Mouse (Mus musculus) embryo, embryonic 10 days (tissue): ENCODE data around the gene Kctd21.

Experiments
- DNase-seq: peaks from one replicate; pipeline ENCODE4 v3.0.0-alpha.2; 2015; ENCODE audit warnings: low spot score

Gene Kctd21

GRCm38 (mm10) chr7:97387561-97388147, 55.5 kb downstream of the Kctd21 start:
- no peak for DNase-seq

GRCm38 (mm10) chr7:97388541-97388940, 56.4 kb downstream of the Kctd21 start:
- DNase-seq = no peak

GRCm38 (mm10) chr7:97391293-97392078, 59.4 kb downstream of the Kctd21 start:
- no peak for DNase-seq

- no peak for DNase-seq
Measured at GRCm38 (mm10) chr7:97392079-97392445, 59.9 kb downstream of the Kctd21 start.

GRCm38 (mm10) chr7:97394375-97394774, 62.2 kb downstream of the Kctd21 start:
- no peak for DNase-seq

GRCm38 (mm10) chr7:97398943-97399342, 66.8 kb downstream of the Kctd21 start:
- no peak for DNase-seq
